Mouse (Mus musculus) Muller cell, postnatal 12 days (primary cell): ENCODE measurements around the gene H2al1g.
"Not testable (repeated sequence)": the region's sequence is repeated elsewhere in the genome, so short reads cannot be mapped to it uniquely, and the experiment has no call there.

Experiments used
- DNase-seq: peaks from one replicate; pipeline ENCODE4 v3.0.0-alpha.2; 2015; ENCODE audit errors: inconsistent ontology term

Gene H2al1g

DNA sequence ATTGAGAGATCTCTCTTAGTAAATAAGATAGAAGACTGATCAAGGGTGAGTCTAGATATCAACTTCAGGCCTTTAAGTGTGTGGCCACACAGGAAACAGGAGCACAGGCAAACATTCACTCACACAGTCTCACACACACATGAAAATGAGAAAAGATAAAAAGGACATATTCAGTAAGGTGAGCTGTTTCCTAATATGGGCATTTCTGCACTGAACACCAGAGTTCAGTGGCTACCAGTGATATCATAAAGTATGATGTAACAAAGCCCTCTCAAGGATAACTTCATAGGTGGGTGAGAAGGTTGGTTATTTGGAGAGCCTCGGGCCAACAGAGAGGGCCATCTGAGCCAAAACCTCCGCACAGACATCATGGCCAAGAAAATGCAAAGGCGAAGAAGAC is at the start of gene H2al1g:
Gene H2al1g (plus strand): TSS at position 301 of the 400 bp plus-strand sequence.
- not testable (repeated sequence) for DNase-seq

DNA sequence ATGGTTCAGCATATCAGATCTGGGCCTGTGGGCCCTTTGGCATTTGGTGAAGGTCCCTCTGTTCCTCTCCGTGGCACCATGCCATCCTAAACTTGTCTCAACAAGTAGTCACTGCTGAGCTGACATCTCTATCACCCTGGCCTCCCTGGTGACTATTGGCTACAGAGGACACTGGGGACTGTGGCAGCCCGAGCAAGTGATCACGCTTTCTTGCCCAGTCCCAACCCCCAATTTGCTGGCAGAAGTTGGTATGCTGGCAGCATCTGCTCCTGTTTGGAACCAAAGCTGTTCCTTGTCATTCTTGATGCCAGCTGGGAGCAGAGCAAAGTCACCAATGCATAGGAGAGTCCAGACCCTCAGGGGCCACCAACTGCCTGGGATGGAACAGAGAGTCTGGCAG is 49.0 kb upstream of the H2al1g start:
- DNase-seq, result peak; percentile 32

DNA sequence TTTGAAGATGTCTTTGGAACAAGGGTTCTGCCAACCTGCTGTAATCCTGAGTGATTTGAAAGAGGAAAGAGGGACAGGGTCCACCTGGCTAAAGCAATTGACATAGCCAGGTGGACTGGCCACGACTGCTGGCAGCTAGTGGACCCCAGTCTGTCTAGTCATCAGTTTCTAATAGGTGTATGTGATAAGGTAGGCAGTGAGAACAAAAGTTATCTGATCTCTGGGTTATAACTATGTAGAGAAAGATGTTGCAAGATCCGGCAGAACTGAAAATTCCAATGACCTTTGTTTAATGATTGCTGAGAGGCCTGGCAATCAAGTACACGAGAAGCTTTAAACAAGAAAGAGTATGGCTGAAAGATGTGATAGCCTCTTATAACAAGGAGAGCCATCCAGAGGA is 44.9 kb upstream of the H2al1g start:
- no peak for DNase-seq

DNA sequence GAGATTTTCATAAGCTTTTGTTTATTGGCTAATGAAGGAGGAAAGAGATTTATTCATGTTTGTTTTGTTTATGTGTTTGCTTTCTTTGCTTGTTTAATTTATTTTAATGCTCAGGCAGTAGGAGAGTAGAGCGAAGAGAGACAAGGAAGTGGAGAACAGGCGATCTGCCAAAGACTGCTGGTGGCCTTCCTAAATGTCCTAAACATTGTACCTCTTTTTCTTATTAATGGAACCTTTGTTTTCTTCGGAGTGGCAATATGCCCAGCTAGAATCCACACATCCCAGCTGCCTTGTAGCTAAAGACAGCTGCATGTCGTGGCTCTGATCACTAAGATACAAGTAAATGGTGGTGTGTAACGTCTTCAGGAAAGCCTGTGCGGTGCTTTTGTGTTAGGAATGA is 41.0 kb upstream of the H2al1g start:
- DNase-seq, result no peak

DNA sequence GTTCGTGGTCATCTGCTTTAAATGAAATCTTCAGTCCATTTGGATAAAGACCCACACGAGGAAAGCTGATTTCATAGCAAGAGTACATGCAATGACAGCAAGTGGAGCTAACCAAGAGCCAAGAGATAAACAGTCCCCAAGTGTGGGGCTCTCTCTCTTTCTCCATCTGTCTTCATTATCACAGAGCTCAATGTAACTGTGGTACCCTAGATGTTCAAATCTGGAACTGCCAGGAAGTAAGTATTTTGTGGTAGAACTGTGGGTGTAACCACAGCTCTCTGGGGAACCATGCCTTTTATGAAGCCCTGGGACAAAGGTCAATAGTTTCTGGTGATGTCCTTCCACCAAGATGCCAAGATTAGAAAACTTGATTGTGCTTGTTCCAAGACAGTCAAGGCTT is 37.3 kb upstream of the H2al1g start:
- DNase-seq, result no peak

DNA sequence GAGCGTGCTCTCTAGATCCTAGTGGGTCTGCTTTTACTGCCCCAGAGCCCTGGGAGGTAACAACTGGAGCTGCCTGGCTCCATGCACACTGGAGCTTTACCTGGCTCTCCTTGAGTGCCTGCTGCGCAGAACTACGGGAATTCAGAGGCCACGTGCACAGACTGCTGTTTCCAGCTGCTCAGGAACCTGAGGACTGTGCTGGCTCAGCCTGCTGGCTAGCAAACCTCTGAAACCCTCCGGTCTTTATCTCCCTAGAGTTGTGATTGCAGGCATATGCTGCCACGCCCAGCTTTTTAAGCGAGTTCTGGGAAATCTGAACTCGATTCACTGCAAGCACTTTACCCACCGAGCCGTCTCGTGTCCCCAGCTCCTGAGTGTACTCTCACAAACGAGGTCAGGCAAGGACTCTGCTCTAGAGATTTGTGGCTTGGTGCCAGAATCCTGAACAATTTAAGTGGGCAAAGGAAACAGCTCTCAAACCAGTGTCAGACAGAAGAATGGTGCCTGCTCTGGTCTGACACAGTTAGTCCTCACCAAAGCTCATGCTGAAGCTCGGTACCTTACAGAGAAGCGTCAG is 29.7 kb upstream of the H2al1g start:
- DNase-seq, result peak; percentile 5

DNA sequence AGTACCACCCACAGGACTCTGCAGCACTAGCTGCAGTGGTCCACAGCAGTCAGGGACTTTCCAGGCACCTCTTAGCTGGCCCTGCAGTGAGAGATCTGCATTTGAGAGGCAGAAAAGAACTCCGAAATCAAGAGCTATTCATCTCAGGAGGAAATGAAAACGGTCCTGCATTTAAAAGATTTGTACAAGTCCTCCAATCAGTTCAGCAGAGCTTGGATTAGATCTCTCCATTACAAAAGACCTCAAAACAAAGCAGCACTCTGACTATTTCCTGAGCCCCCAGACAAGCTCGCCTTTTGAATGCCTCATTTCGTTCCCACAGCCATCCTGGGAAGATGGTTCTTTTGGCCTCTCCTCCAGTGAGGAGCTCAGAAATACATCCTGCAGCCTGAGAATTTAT is 28.8 kb upstream of the H2al1g start:
- DNase-seq, result no peak

DNA sequence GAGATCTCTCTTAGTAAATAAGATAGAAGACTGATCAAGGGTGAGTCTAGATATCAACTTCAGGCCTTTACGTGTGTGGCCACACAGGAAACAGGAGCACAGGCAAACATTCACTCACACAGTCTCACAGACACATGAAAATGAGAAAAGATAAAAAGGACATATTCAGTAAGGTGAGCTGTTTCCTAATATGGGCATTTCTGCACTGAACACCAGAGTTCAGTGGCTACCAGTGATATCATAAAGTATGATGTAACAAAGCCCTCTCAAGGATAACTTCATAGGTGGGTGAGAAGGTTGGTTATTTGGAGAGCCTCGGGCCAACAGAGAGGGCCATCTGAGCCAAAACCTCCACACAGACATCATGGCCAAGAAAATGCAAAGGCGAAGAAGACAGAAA is 19.1 kb upstream of the H2al1g start, which contains the start of gene H2al1a:
Gene H2al1a (plus strand): TSS at position 301 of the 400 bp plus-strand sequence.
- not testable (repeated sequence) for DNase-seq

DNA sequence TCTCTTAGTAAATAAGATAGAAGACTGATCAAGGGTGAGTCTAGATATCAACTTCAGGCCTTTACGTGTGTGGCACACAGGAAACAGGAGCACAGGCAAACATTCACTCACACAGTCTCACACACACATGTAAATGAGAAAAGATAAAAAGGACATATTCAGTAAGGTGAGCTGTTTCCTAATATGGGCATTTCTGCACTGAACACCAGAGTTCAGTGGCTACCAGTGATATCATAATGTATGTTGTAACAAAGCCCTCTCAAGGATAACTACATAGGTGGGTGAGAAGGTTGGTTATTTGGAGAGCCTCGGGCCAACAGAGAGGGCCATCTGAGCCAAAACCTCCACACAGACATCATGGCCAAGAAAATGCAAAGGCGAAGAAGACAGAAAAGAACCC is 15.9 kb upstream of the H2al1g start, which contains the start of gene H2al1b:
Gene H2al1b (plus strand): TSS at position 301 of the 400 bp plus-strand sequence.
- not testable (repeated sequence) for DNase-seq

DNA sequence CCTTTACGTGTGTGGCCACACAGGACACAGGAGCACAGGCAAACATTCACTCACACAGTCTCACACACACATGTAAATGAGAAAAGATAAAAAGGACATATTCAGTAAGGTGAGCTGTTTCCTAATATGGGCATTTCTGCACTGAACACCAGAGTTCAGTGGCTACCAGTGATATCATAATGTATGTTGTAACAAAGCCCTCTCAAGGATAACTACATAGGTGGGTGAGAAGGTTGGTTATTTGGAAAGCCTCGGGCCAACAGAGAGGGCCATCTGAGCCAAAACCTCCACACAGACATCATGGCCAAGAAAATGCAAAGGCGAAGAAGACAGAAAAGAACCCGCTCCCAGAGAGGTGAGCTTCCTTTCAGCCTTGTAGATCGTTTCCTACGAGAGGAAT is 12.7 kb upstream of the H2al1g start, which contains the start of gene H2al1c:
Gene H2al1c (plus strand): TSS at position 301 of the 400 bp plus-strand sequence.
- not testable (repeated sequence) for DNase-seq

DNA sequence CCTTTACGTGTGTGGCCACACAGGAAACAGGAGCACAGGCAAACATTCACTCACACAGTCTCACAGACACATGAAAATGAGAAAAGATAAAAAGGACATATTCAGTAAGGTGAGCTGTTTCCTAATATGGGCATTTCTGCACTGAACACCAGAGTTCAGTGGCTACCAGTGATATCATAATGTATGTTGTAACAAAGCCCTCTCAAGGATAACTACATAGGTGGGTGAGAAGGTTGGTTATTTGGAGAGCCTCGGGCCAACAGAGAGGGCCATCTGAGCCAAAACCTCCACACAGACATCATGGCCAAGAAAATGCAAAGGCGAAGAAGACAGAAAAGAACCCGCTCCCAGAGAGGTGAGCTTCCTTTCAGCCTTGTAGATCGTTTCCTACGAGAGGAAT is 9.5 kb upstream of the H2al1g start, which contains the start of gene H2al1d:
Gene H2al1d (plus strand): TSS at position 301 of the 400 bp plus-strand sequence.
- not testable (repeated sequence) for DNase-seq

DNA sequence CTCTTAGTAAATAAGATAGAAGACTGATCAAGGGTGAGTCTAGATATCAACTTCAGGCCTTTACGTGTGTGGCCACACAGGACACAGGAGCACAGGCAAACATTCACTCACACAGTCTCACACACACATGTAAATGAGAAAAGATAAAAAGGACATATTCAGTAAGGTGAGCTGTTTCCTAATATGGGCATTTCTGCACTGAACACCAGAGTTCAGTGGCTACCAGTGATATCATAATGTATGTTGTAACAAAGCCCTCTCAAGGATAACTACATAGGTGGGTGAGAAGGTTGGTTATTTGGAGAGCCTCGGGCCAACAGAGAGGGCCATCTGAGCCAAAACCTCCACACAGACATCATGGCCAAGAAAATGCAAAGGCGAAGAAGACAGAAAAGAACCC is 6.4 kb upstream of the H2al1g start, which contains the start of gene H2al1e:
Gene H2al1e (plus strand): TSS at position 301 of the 400 bp plus-strand sequence.
- not testable (repeated sequence) for DNase-seq

DNA sequence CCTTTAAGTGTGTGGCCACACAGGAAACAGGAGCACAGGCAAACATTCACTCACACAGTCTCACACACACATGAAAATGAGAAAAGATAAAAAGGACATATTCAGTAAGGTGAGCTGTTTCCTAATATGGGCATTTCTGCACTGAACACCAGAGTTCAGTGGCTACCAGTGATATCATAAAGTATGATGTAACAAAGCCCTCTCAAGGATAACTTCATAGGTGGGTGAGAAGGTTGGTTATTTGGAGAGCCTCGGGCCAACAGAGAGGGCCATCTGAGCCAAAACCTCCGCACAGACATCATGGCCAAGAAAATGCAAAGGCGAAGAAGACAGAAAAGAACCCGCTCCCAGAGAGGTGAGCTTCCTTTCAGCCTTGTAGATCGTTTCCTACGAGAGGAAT is 3.2 kb upstream of the H2al1g start, which contains the start of gene H2al1f:
Gene H2al1f (plus strand): TSS at position 301 of the 400 bp plus-strand sequence.
- DNase-seq, result not testable (repeated sequence)

DNA sequence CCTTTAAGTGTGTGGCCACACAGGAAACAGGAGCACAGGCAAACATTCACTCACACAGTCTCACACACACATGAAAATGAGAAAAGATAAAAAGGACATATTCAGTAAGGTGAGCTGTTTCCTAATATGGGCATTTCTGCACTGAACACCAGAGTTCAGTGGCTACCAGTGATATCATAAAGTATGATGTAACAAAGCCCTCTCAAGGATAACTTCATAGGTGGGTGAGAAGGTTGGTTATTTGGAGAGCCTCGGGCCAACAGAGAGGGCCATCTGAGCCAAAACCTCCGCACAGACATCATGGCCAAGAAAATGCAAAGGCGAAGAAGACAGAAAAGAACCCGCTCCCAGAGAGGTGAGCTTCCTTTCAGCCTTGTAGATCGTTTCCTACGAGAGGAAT is 3.1 kb downstream of the H2al1g start, which contains the start of gene H2al1h:
Gene H2al1h (plus strand): TSS at position 301 of the 400 bp plus-strand sequence.
- DNase-seq, result not testable (repeated sequence)

DNA sequence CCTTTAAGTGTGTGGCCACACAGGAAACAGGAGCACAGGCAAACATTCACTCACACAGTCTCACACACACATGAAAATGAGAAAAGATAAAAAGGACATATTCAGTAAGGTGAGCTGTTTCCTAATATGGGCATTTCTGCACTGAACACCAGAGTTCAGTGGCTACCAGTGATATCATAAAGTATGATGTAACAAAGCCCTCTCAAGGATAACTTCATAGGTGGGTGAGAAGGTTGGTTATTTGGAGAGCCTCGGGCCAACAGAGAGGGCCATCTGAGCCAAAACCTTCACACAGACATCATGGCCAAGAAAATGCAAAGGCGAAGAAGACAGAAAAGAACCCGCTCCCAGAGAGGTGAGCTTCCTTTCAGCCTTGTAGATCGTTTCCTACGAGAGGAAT is 6.3 kb downstream of the H2al1g start, which contains the start of gene H2al1i:
Gene H2al1i (plus strand): TSS at position 301 of the 400 bp plus-strand sequence.
- not testable (repeated sequence) for DNase-seq

DNA sequence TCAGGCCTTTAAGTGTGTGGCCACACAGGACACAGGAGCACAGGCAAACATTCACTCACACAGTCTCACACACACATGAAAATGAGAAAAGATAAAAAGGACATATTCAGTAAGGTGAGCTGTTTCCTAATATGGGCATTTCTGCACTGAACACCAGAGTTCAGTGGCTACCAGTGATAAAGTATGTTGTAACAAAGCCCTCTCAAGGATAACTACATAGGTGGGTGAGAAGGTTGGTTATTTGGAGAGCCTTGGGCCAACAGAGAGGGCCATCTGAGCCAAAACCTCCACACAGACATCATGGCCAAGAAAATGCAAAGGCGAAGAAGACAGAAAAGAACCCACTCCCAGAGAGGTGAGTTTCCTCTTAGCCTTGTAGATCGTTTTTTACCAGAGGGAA is 9.5 kb downstream of the H2al1g start, which contains the start of gene H2al1j:
Gene H2al1j (plus strand): TSS at position 301 of the 400 bp plus-strand sequence.
- not testable (repeated sequence) for DNase-seq

DNA sequence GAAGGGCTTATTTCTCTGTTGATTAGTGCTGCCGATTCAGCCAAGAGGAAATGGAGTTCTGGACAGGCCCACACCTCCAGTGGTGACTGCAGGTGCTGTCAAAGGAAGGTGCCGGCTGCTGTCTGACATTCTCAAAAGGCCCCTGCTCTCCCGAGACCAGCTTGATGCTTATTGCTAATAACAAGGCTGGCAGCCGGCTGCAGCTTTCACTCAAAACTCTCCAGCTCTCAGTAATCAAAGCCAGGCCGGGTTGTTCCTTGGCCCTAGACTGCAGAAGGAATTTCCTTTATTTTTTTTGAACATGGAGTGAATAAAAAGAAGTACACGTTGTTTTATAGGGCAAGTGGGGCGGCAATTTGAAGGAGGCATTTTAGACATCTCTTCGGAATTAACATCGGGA is 27.7 kb downstream of the H2al1g start:
- DNase-seq, result no peak

DNA sequence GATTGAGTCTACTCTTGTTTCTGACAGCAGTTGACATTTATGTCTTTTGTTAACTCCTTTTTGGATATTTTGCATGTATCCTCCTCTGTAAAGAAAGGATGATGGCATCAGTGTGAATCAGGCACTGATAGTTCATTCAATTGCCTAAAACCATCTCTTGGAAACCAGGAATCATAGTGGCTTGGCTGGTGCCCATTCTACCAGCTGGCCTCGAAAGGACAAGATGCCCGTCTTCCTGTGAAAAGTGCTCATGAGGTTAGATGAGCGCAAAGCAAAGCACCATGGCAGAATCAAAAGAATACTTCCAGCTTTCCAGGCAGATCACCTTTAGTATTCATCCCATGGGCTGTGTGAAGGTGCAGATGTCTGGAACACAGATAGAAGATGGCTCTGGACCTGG is 28.7 kb downstream of the H2al1g start:
- DNase-seq, result no peak

DNA sequence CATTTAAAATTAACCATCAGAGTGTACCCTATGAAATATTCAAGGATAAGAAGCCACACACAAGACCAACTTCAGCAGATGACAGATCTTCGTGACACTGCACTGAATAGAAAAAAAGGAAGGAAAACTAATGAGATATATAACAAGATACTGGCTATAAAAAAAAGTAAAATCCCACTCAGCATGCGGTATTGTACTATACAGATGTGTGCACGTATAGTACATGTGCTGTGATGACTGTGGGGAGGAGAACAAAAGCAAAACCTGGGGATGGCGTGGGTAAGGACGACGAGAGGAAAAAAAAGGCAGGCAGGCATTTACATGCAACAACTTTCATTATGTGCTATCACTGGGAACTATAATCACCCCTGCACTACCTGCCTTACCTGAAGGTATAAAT is 42.8 kb downstream of the H2al1g start:
- DNase-seq, result no peak

DNA sequence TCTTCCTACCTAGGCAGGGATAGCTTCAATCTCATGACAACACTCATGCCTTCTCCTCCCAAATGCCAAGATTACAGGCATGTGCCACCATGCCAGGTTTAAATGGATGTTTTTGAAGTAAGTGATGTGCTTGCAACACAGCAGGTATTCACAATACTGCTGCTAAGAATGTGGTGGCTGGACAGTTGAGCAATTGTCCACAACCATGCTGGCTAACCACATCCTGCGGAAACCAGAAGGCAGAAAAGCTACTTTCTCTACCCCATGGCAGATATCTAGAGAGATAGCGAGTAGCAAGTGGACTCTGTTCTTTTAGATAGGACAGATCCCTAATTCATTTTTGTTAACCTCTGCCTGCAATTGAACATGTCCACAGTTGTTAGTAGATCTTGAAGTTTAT is 43.2 kb downstream of the H2al1g start:
- no peak for DNase-seq

DNA sequence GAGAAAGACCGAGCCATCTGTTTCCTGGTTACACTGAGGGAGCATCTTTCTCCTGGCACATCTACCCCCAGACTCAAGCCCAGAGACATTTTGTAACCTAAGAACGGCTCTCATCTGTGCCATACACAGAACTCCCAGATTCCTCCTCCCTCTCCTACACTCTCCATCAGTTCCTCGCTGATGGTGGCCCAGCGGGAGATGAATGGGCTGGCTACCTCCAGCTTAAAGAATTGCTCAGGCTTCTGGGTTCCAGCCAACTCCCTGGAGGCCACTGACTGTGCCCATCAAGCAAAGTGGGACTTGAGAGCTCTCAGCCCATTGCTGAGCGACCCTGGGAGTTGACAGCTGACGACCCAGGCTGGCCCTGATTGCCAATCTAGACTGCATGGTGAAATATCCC is 45.8 kb downstream of the H2al1g start:
- no peak for DNase-seq

DNA sequence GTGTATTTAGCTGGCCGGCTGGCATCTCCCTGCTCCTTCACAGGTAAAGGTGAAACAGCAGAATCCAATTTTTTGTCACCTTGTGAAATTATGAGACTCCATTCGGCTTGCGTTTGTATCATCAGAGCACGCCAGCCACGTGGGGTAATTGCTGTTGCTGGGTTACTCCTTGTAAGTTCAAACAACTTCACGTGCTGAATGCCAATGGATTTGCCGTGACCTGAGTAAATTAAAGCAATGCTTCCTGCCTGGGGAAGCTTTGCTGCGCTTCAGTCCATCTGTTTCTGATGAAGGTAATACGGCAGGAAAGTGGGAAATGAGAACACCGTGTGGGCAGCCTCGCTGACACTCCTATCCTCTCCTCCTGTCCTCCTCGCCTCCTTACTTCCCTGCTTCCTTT is 47.1 kb downstream of the H2al1g start:
- DNase-seq, result no peak
